ENCODE assay signal across 10 mouse cellular contexts in genomic region chr5:143293404-143293803, GRCm38 (mm10). TPM values are rescaled to one million over a fixed set of nuclear protein-coding genes. Genes with fewer than 3 reads are reported as not detected.
DNase-seq lines count a peak whose midpoint lies in the region; ATAC-seq and TF ChIP-seq lines count a peak whose summit lies in the region.
"Had no signal": no experiment of that assay in that cellular context is flagged by ENCODE, and none has a peak within 500 bp of the region (broad histone marks: within the 10 kb centered on the region; RNA-seq: fewer than 3 reads in every experiment).

TSS of gene Zfp853 (minus strand) at chr5:143293623.

- no peak for TF ChIP-seq CTCF in ES-Bruce4 (IDR thresholded peaks at IDR 0.05; ENCODE audit: low read depth, low read length)
- no peak for TF ChIP-seq CTCF in heart, postnatal 0 days (IDR thresholded peaks at IDR 0.05; ENCODE audit: low read depth)
- TF ChIP-seq CTCF in liver, postnatal 0 days (IDR thresholded peaks at IDR 0.05; ENCODE audit: low read depth): no peak

- peak within 1 kb of the TSS; percentile 56 for H3K9ac ChIP-seq in heart, embryonic 11.5 days (ENCODE audit: low read depth, low read length)
- H3K9ac ChIP-seq in ES-Bruce4 (ENCODE audit: low read depth, poor library complexity, severe bottlenecking): peak within 1 kb of the TSS; percentile 77
- peak within 1 kb of the TSS; percentile 51 for H3K9ac ChIP-seq in heart, postnatal 0 days (replicated peaks; ENCODE audit: low read depth, low read length)
- H3K9ac ChIP-seq in liver, postnatal 0 days (replicated peaks): peak within 1 kb of the TSS; percentile 16; the same call in 1 of the 2 replicates

- H3K4me2 ChIP-seq in heart, embryonic 11.5 days: peak within 1 kb of the TSS; percentile 91
- H3K4me2 ChIP-seq in heart, postnatal 0 days (ENCODE audit: low read depth, low read length): peak within 1 kb of the TSS; percentile 82
- peak within 1 kb of the TSS; percentile 55 for H3K4me2 ChIP-seq in liver, postnatal 0 days (ENCODE audit: low read depth, low read length)

- no peak for TF ChIP-seq POLR2A in ES-Bruce4 (IDR thresholded peaks at IDR 0.05; ENCODE audit: insufficient read depth, low read length)

- H3K9me3 ChIP-seq in heart, embryonic 11.5 days (replicated peaks; ENCODE audit: control insufficient read depth, low read length): no peaks in the 10 kb centered on the region
- H3K9me3 ChIP-seq in ES-Bruce4 (replicated peaks; ENCODE audit: control insufficient read depth, insufficient read depth, low read length, poor library complexity, severe bottlenecking): no peaks in the 10 kb centered on the region
- no peaks in the 10 kb centered on the region for H3K9me3 ChIP-seq in heart, postnatal 0 days (replicated peaks; ENCODE audit: control insufficient read depth, low read length)
- H3K9me3 ChIP-seq in liver, postnatal 0 days (ENCODE audit: low read length): no peaks in the 10 kb centered on the region

- no peak for TF ChIP-seq EP300 in ES-Bruce4 (IDR thresholded peaks at IDR 0.05; ENCODE audit: insufficient read depth, low read depth, low read length)
- TF ChIP-seq EP300 in heart, postnatal 0 days (IDR thresholded peaks at IDR 0.05; ENCODE audit: low read depth): no peak
- no peak for TF ChIP-seq EP300 in liver, postnatal 0 days (IDR thresholded peaks at IDR 0.05; ENCODE audit: low read depth)

- 8% methylated on average over 26 of the region's 38 CpGs for WGBS in heart, embryonic 11.5 days (ENCODE audit: insufficient replicate concordance)
- WGBS in heart, postnatal 0 days: 4% methylated on average over 25 of the region's 38 CpGs
- 11% methylated on average over 21 of the region's 38 CpGs for WGBS in liver, postnatal 0 days (ENCODE audit: insufficient replicate concordance)

- no peak for DNase-seq in heart, adult 9 months (ENCODE audit: low spot score in 2 of 2)
- DNase-seq in heart, postnatal 0 days (ENCODE audit: low spot score): no peak
- DNase-seq in liver, postnatal 0 days: no peak
- no peak for DNase-seq in ovary, postnatal 36 days (ENCODE audit: low spot score)
- no peak for DNase-seq in adrenal gland, postnatal 10 days
- no peak for DNase-seq in spleen, postnatal 14 days (ENCODE audit: low spot score in 2 of 2)

- H3K27ac ChIP-seq in heart, embryonic 11.5 days (ENCODE audit: low read depth, low read length): no peak within 1 kb of the TSS
- H3K27ac ChIP-seq in ES-Bruce4 (ENCODE audit: insufficient read depth, low read length): no peak within 1 kb of the TSS
- H3K27ac ChIP-seq in heart, postnatal 0 days (ENCODE audit: low read depth): no peak within 1 kb of the TSS
- no peak within 1 kb of the TSS for H3K27ac ChIP-seq in liver, postnatal 0 days (ENCODE audit: low read depth)

- no peaks in the 10 kb centered on the region for H3K36me3 ChIP-seq in heart, embryonic 11.5 days (ENCODE audit: control insufficient read depth, insufficient read depth, low read length)
- no peaks in the 10 kb centered on the region for H3K36me3 ChIP-seq in ES-Bruce4 (ENCODE audit: control insufficient read depth, insufficient read depth, low read length, poor library complexity, severe bottlenecking)
- H3K36me3 ChIP-seq in heart, postnatal 0 days (replicated peaks; ENCODE audit: control insufficient read depth, insufficient read depth, low read length): no peaks in the 10 kb centered on the region
- H3K36me3 ChIP-seq in liver, postnatal 0 days (replicated peaks; ENCODE audit: insufficient read depth, low read length): no peaks in the 10 kb centered on the region

- peak within 1 kb of the TSS; percentile 55 for H3K4me3 ChIP-seq in heart, embryonic 11.5 days (ENCODE audit: low read depth, low read length)
- peak within 1 kb of the TSS; percentile 65 for H3K4me3 ChIP-seq in ES-Bruce4 (ENCODE audit: low read depth, low read length)
- H3K4me3 ChIP-seq in heart, postnatal 0 days (ENCODE audit: low read depth, low read length): peak within 1 kb of the TSS; percentile 50
- H3K4me3 ChIP-seq in liver, postnatal 0 days (ENCODE audit: low read depth, low read length): peak within 1 kb of the TSS; percentile 32
- H3K4me3 ChIP-seq: erythroblast, embryonic 14.5 days had no signal

- peaks cover 13% of the 10 kb centered on the region for H3K4me1 ChIP-seq in heart, embryonic 11.5 days (ENCODE audit: control insufficient read depth, insufficient read depth, low read length)
- H3K4me1 ChIP-seq in ES-Bruce4 (ENCODE audit: control insufficient read depth, insufficient read depth, low read length): no peaks in the 10 kb centered on the region
- peaks cover 8% of the 10 kb centered on the region; the same call in 1 of the 2 replicates for H3K4me1 ChIP-seq in heart, postnatal 0 days (ENCODE audit: control insufficient read depth, insufficient read depth)
- H3K4me1 ChIP-seq in liver, postnatal 0 days (ENCODE audit: insufficient read depth): peaks cover 6% of the 10 kb centered on the region; the same call in 1 of the 2 replicates

- ATAC-seq in heart, embryonic 11.5 days (replicated peaks; ENCODE audit: insufficient number of reproducible peaks, low FRiP score, low TSS enrichment): no peak
- ATAC-seq in heart, postnatal 0 days (ENCODE audit: insufficient read depth, low read depth): no peak
- no peak for ATAC-seq in liver, postnatal 0 days

- peaks cover 61% of the 10 kb centered on the region for H3K27me3 ChIP-seq in heart, embryonic 11.5 days (ENCODE audit: control insufficient read depth, insufficient read depth, low read length)
- H3K27me3 ChIP-seq in ES-Bruce4 (ENCODE audit: control insufficient read depth, insufficient read depth, low read length, poor library complexity, severe bottlenecking): peaks cover 4% of the 10 kb centered on the region
- peaks cover 60% of the 10 kb centered on the region for H3K27me3 ChIP-seq in heart, postnatal 0 days (ENCODE audit: control insufficient read depth, insufficient read depth, low read length)
- peaks cover 51% of the 10 kb centered on the region for H3K27me3 ChIP-seq in liver, postnatal 0 days (ENCODE audit: insufficient read depth, low read length)
- H3K27me3 ChIP-seq: CH12.LX had no signal

RNA-seq across cellular contexts. Expression of gene Zfp853, which starts in this region (rescaled TPM):
- not detected in 2 replicates for polyA plus RNA-seq in heart, embryonic 11.5 days (2014; fragmentation: Nextera tagmentation; extraction: Ambion mirVana)
- 0.93 and 1.2 TPM in 2 replicates for polyA plus RNA-seq in ES-Bruce4 (2011; ENCODE audit: insufficient read depth, insufficient read length, low read depth, missing spikeins)
- total RNA-seq in heart, postnatal 0 days (2014; rRNA removed; ENCODE audit: low replicate concordance): 3.3 TPM in 1 of 2 replicates, not detected in the other
- polyA plus RNA-seq in heart, postnatal 0 days (2015; fragmentation: Nextera tagmentation; extraction: Ambion mirVana): 0.04 TPM in 1 of 2 replicates, not detected in the other
- polyA plus RNA-seq in liver, postnatal 0 days (2015; fragmentation: Nextera tagmentation; extraction: Ambion mirVana): not detected in 2 replicates
- total RNA-seq in adrenal gland, postnatal 10 days (2021): under 1 TPM; 0.73 to 0.78 TPM
- total RNA-seq: CH12.LX had no signal

Comparison
In these comparisons a context has a peak if more than half of its experiments do, and no peak if none do; other contexts are left out.
1. H3K9ac ChIP-seq: peak in every context shown above with its lines; median percentile 77 in ES-Bruce4; 56 in heart, embryonic 11.5 days; 51 in heart, postnatal 0 days; 16 in liver, postnatal 0 days.